8 mouse cellular contexts compared by ENCODE assay signal in the genomic region with DNA sequence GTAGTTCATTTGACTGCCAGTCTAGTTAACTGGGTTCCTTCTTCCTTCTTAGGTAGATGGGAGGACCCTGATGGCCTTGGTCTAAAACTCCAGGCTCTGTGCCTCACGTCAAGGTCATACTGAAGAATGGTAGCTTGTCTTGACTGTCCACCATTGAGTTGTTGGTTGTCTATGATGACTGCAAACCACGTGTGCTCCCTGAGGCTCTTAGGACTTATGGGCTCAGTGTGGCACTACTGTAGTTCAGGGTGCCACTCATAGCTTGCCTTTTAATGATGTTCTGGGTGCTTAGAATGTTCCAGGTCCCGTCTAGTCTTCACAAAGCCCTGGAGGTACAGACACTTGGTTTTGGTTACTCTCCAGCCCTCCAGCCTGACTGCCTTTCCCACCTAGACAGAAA. TPM values are rescaled to one million over a fixed set of nuclear protein-coding genes. Genes with fewer than 3 reads are reported as not detected.
DNase-seq lines count a peak whose midpoint lies in the region; ATAC-seq lines count a peak whose summit lies in the region.

No protein-coding gene starts in this region.

- H3K4me3 ChIP-seq in embryonic facial prominence, embryonic 13.5 days, result peak overlapping the region; percentile 72
- H3K4me3 ChIP-seq in hindbrain, embryonic 13.5 days, result peak overlapping the region; percentile 79
- peak overlapping the region; percentile 49 for H3K4me3 ChIP-seq in midbrain, embryonic 14.5 days (replicated peaks; ENCODE audit: low read depth, low read length)

- peak overlapping the region; percentile 90 for H3K9ac ChIP-seq in embryonic facial prominence, embryonic 13.5 days
- peak overlapping the region; percentile 64 for H3K9ac ChIP-seq in hindbrain, embryonic 13.5 days
- no peak overlapping the region for H3K9ac ChIP-seq in midbrain, embryonic 14.5 days (replicated peaks; ENCODE audit: low read length)

- H3K36me3 ChIP-seq in embryonic facial prominence, embryonic 13.5 days, result no peaks in the 10 kb centered on the region
- no peaks in the 10 kb centered on the region for H3K36me3 ChIP-seq in hindbrain, embryonic 13.5 days
- no peaks in the 10 kb centered on the region for H3K36me3 ChIP-seq in midbrain, embryonic 14.5 days (ENCODE audit: control insufficient read depth, insufficient read depth, low read length)

- WGBS in embryonic facial prominence, embryonic 13.5 days, result 85% methylated on average over 3 of the region's 3 CpGs
- WGBS in hindbrain, embryonic 13.5 days, result 83% methylated on average over 3 of the region's 3 CpGs
- WGBS in midbrain, embryonic 14.5 days, result 88% methylated on average over 3 of the region's 3 CpGs

- H3K27me3 ChIP-seq in embryonic facial prominence, embryonic 13.5 days, result no peaks in the 10 kb centered on the region
- no peaks in the 10 kb centered on the region for H3K27me3 ChIP-seq in hindbrain, embryonic 13.5 days
- H3K27me3 ChIP-seq in midbrain, embryonic 14.5 days (ENCODE audit: control insufficient read depth, insufficient read depth, low read length), result no peaks in the 10 kb centered on the region

- ATAC-seq in embryonic facial prominence, embryonic 13.5 days (ENCODE audit: insufficient number of reproducible peaks, insufficient read depth, low FRiP score, low TSS enrichment, low read depth), result no peak
- ATAC-seq in hindbrain, embryonic 13.5 days (ENCODE audit: low FRiP score), result no peak
- ATAC-seq in midbrain, embryonic 14.5 days (ENCODE audit: low FRiP score, low TSS enrichment), result no peak

- peak overlapping the region; percentile 69 for H3K4me2 ChIP-seq in embryonic facial prominence, embryonic 13.5 days
- H3K4me2 ChIP-seq in hindbrain, embryonic 13.5 days, result peak overlapping the region; percentile 79
- H3K4me2 ChIP-seq in midbrain, embryonic 14.5 days (ENCODE audit: low read length), result peak overlapping the region; percentile 89

- H3K4me1 ChIP-seq in embryonic facial prominence, embryonic 13.5 days, result peaks cover 56% of the 10 kb centered on the region
- H3K4me1 ChIP-seq in hindbrain, embryonic 13.5 days (replicated peaks), result peaks cover 57% of the 10 kb centered on the region
- peaks cover 54% of the 10 kb centered on the region for H3K4me1 ChIP-seq in midbrain, embryonic 14.5 days (ENCODE audit: control insufficient read depth, insufficient read depth, low read length)

- H3K9me3 ChIP-seq in embryonic facial prominence, embryonic 13.5 days, result no peaks in the 10 kb centered on the region
- H3K9me3 ChIP-seq in hindbrain, embryonic 13.5 days, result no peaks in the 10 kb centered on the region
- H3K9me3 ChIP-seq in midbrain, embryonic 14.5 days (ENCODE audit: control insufficient read depth, low read length), result no peaks in the 10 kb centered on the region

- H3K27ac ChIP-seq in embryonic facial prominence, embryonic 13.5 days, result peak overlapping the region; percentile 1; the same call in 1 of the 2 replicates
- H3K27ac ChIP-seq in hindbrain, embryonic 13.5 days, result no peak overlapping the region
- no peak overlapping the region for H3K27ac ChIP-seq in midbrain, embryonic 14.5 days (replicated peaks; ENCODE audit: low read depth, low read length)

- DNase-seq in layer of hippocampus, adult 11-12 months (ENCODE audit: low spot score), result peak; percentile 4
- no peak for DNase-seq in layer of hippocampus, postnatal 36 days
- no peak for DNase-seq in midbrain, embryonic 14.5 days
- DNase-seq in cerebellum, postnatal 4 days (ENCODE audit: low spot score in 2 of 2), result no peak
- no peak for DNase-seq in embryo, embryonic 9.5 days (ENCODE audit: extremely low spot score)
- DNase-seq in embryo, embryonic 10.5 days (ENCODE audit: low spot score), result no peak

RNA-seq across cellular contexts. Expression of gene Psap, which starts 1.4 kb away (rescaled TPM):
- 1,000 to 10,000 TPM; 1,330 to 1,401 TPM for total RNA-seq in layer of hippocampus, postnatal 36 days (2021)
- 114 TPM in 2 replicates for polyA plus RNA-seq in embryonic facial prominence, embryonic 13.5 days (2015; fragmentation: Nextera tagmentation; extraction: Ambion mirVana)
- 152 and 153 TPM in 2 replicates for polyA plus RNA-seq in hindbrain, embryonic 13.5 days (2015; fragmentation: Nextera tagmentation; extraction: Ambion mirVana)
- polyA plus RNA-seq in midbrain, embryonic 14.5 days (2014; fragmentation: Nextera tagmentation; extraction: Ambion mirVana), result 129 and 260 TPM in 2 replicates

RNA-seq across cellular contexts. Expression of gene Chst3, which starts 59.7 kb away (rescaled TPM):
- total RNA-seq in layer of hippocampus, postnatal 36 days (2021), result 1 to 10 TPM; 2.2 to 2.8 TPM
- polyA plus RNA-seq in embryonic facial prominence, embryonic 13.5 days (2015; fragmentation: Nextera tagmentation; extraction: Ambion mirVana), result 2.3 and 2.7 TPM in 2 replicates
- 1.8 and 2.0 TPM in 2 replicates for polyA plus RNA-seq in hindbrain, embryonic 13.5 days (2015; fragmentation: Nextera tagmentation; extraction: Ambion mirVana)
- polyA plus RNA-seq in midbrain, embryonic 14.5 days (2014; fragmentation: Nextera tagmentation; extraction: Ambion mirVana), result 0.86 and 0.94 TPM in 2 replicates
